Mouse (Mus musculus): Measurements from ENCODE around the gene Stab2.

Gene Stab2

GRCm38 (mm10) chr10:86989838-86990237, 18.0 kb downstream of the Stab2 start:
- DNase-seq (ENCODE audit: low read depth, low spot score) = no peak

DNA sequence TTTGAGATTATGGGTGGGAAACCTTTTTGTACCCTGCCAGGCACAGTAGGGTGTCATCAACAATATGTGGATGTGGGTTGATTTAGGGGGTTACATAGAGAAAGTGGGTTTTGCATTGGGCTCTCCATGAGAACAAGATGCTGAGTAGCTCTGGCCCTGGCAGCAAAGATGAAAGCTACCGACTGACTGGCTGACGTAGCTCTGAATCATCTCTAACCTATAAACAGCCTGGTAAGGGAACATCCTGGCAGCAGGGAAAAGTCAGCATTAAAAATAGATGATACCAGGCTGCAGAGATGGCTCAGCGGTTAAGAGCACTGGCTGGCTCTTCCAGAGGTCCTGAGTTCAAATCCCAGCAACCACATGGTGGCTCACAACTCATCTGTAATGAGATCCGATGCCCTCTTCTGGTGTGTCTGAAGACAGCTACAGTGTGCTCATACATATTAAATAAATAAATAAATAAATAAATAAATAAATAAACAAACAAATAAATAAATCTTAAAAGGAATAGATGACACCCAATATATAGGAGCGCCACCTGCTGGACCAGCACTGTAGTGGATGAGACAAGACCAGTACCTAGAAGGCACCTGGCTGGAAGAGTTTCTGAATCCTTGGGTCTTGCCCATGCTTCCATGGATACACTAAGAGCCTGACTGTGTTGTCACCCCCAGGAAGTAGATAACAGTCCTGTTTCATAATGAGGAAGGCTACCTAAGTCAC, 31.7 kb downstream of the Stab2 start:
- DNase-seq (ENCODE audit: low read depth, low spot score) = peak; percentile 64

DNA sequence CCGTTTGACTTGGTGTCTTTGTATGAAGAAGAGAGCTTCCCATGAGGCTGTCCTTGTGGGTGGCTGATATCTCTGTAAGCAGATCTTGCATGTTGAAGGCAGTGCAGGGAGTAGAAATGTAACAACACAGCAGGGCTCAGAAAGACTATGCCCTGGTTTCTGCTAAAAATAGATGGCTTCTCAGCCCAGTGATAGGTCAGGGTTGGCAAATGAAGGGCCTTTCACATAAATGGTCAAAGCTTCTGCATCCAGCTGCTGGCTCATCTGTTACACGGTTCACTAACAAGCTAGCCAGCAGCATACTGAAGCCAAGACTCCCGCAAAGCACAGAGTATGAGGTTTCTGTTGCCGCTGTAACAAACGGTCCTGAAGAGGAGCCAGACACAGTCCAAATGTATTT, 34.5 kb downstream of the Stab2 start:
- DNase-seq (ENCODE audit: low read depth, low spot score) = no peak

GRCm38 (mm10) chr10:86972503-86972826, 35.4 kb downstream of the Stab2 start:
- no peak for DNase-seq (ENCODE audit: low read depth, low spot score)

GRCm38 (mm10) chr10:86971680-86972502, 35.9 kb downstream of the Stab2 start:
- peak; percentile 35 for DNase-seq (ENCODE audit: low read depth, low spot score)

DNA sequence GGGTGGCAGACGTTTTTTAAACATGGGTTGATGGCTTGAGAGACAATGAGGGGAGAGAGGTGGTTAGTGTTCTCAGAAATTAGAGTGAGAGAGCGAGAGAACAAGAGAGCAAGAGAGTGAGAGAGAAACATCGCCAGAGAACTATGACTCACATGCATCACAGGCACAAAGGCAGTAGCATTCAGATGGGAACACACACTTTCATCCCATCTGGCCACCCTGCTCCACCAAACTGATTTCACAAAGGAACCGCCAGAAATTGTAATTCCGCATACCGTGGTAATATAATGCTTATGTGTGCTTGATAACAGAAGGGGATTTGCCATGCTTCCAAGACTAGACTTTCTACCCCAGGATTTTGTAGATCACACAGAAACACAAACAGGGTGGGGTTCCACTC, 38.5 kb downstream of the Stab2 start:
- peak; percentile 64 for DNase-seq (ENCODE audit: low read depth, low spot score)

DNA sequence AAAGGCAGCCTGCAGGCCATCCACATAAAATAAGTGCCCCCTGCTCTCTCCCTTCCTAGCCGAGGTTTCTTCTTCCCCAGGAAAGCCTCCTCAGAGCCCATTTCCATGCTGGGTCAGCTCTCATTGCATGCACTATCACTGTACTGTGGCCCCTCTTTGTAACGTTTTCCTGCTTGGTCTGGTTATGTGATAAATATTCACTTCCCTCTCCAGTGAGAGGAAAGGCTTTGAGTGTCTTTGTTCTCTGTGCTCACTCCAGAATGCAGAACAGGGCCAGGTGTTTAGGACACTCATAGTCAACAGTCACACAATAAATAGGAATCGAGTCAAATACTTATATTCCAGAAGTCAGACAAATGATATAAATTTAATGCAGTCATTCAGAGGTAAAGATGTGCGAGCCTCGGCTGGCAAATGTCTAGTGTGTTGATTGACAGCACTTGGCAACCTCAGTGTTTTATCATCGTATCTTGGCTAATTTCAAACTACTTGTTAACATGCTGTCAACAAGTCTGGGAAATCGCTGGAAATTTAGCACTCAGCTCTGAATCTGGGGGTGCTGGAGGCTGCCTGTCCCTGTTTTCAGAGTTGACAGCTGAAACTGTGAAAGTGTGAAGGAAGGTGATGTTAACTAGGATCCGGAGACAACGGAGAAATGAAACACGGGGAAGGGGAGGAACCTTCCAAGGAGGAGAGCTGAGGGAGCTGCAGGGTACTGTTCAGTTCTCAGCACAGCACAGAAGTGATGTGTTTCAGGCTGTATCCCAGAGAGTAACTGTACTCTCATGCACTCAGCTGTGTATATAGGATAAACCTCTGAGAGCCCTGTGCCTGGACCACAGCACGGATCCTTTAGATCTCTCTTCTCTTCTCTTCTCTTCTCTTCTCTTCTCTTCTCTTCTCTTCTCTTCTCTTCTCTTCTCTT, 46.0 kb downstream of the Stab2 start:
- DNase-seq (ENCODE audit: low read depth, low spot score) = no peak

DNA sequence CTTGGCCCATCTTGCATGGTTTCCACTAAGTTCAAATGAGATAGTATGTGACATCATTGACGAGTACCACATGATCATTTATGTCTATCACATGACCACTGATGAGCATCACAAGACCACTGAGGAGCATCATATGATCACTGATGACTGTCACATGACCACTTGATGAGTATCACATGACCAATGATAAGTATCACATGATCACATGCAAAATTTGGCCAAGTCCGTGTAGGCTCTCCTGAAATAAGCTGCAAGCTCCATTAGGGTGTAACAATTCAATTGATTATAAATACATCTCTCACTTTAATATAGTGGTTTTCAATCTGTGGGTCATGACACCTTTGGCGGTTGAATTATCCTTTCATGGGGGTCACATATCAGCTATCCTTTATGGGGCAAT, 52.5 kb downstream of the Stab2 start:
- DNase-seq (ENCODE audit: low read depth, low spot score) = no peak

DNA sequence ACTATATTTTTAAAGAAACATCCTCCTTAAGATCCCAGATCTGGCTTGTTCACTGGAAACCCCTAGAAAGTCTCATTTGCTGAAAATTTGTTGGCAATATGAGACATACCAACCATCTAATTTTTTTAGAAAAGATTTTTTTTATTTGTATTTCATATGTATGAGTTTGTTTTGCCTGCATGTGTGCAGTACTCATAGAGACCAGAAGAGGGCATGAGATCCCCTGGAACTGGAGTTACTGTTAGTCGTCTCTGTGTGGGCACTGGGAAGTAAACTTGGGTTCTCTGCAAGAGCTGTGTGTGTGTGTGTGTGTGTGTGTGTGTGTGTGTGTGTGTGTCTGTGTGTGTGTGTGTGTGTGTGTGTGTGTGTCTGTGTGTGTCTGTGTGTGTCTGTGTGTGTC, 55.1 kb downstream of the Stab2 start:
- no peak for DNase-seq (ENCODE audit: low read depth, low spot score)

DNA sequence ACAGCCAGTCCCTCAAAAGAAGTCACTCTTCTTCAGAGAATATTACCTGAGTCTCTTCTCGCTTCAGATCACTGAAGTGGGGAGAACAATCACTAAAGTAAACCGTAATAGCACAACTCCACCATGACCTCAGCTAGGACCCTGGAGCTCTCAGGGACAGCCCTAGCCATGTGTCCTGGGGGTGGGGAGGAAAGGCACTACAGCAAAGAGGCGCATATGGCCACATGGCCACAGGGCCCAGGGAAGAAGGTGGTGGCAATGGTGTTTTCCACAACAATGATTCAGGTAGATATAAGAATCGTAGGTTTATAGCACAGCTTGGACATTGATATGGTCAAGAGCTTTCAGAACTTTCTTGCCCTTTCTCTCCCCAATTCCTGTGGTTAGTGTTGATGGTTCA, 57.0 kb downstream of the Stab2 start:
- no peak for DNase-seq (ENCODE audit: low read depth, low spot score)

- no peak for DNase-seq (ENCODE audit: low read depth, low spot score)
Observed at GRCm38 (mm10) chr10:86949886-86950285, 57.9 kb downstream of the Stab2 start.

DNA sequence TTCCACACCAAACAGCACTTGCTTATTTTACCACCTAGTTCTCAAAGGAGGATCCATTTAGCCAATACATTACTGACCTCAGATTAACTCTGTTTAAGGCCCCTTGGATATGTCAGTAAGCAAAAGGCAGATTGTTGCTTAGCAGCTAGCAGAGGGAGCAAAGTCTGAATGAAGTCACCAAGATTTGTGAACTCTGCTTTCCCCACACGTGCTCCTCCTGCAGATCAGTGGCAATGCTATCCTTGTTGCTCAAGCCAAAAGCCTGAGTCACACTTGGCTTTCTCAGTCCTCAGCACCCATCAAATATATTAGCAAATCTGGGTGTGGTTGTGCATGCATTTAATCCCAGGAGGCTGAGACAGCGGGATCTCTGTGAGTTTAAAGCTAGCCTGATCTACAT, 60.3 kb downstream of the Stab2 start:
- DNase-seq (ENCODE audit: low read depth, low spot score) = no peak

- DNase-seq (ENCODE audit: low read depth, low spot score) = no peak
Observed at GRCm38 (mm10) chr10:86940591-86940990, 67.2 kb downstream of the Stab2 start.

- DNase-seq (ENCODE audit: low read depth, low spot score) = no peak
Observed at GRCm38 (mm10) chr10:86934376-86934775, 73.4 kb downstream of the Stab2 start.

DNA sequence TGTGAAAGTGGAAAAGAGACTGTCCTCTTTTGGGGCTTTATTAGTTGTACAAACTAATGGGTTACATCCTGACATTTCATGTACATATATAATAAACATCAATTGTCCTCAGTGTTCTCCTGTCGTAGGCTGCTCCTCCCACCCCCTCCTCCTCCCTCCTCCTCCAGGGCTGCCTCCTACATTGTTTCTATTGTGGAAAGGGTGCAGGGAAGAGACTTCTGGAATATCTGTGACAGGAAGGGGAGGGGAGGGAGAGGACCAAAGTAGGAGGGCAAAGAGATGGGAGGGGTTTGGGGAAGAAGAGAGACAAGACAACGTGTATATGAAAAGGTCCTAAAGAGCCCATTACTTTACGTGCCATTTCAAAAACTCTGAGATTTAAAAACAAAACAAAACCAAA, 73.9 kb downstream of the Stab2 start:
- no peak for DNase-seq (ENCODE audit: low read depth, low spot score)

GRCm38 (mm10) chr10:86933180-86933695, 74.6 kb downstream of the Stab2 start:
- DNase-seq (ENCODE audit: low read depth, low spot score) = no peak

DNA sequence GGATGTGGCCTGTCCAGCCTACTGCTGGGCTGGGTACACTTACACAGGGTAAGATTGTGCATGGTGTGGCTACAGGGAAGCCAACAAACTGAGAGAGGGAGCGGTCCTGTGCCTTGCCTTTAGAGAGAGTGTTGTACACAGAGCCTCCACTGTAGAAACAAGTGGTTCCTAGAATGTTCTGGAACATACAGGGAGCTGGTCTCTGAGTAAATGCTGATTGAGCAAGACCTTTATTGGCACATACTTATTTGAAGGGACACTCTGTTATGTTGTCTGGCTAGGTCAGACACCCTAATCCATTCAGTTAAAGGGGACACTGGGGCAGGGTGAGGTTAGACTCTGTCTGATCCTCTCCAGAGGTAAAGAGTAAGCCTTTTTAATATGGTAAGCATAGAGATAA, 84.2 kb downstream of the Stab2 start:
- no peak for DNase-seq (ENCODE audit: low read depth, low spot score)

GRCm38 (mm10) chr10:86915595-86915994, 92.2 kb downstream of the Stab2 start:
- DNase-seq (ENCODE audit: low read depth, low spot score) = no peak

- no peak for DNase-seq (ENCODE audit: low read depth, low spot score)
Observed at GRCm38 (mm10) chr10:86908562-86908961, 99.3 kb downstream of the Stab2 start.

DNA sequence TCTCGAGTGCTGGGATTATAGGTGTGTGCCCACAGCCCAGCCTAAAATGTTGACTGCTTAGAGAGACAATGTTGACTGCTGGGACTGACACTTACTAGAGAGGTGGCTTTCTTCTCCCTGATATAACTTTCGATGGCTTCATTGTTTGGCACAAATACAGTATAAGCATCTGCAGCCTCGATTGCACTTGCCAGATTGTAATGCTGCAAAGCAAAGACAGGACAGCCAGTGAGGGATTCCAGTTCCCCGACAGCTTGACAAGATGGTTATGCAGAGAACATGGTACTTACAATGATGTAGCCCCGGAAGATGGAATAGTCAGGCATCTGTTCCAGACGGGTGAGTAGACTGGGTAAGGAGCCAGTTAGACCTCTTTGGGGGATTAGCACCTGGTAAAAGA, 100.8 kb downstream of the Stab2 start:
- peak; percentile 28 for DNase-seq (ENCODE audit: low read depth, low spot score)

GRCm38 (mm10) chr10:86895531-86895930, 112.3 kb downstream of the Stab2 start:
- DNase-seq (ENCODE audit: low read depth, low spot score) = no peak

DNA sequence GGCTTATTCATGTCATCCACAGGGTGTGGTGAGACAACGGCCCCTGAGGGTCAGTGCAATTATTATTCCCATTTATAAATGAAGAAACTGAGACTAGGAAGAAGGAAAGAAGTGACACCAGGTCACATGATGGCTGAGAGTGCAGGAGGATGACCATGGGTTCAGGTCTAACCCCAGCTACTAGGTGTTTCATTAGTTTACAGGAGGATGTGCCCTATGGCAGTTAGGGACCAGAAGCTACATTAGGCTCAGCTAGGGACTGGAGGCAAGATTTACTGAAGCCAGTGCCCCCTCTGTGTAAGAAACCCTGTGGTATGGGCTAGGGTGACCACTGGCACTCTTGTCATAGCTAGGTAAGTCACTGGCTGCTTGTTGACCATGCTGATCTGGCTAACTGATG, 116.8 kb downstream of the Stab2 start:
- no peak for DNase-seq (ENCODE audit: low read depth, low spot score)
